Mouse (Mus musculus): Measurements from ENCODE around the gene Irf2bp2. TPM values are rescaled to one million over a fixed set of nuclear protein-coding genes. Genes with fewer than 3 reads are reported as not detected.

Irf2bp2 gene
- polyA plus RNA-seq, 1 experiment from 2014 or later = 3.0 TPM

DNA sequence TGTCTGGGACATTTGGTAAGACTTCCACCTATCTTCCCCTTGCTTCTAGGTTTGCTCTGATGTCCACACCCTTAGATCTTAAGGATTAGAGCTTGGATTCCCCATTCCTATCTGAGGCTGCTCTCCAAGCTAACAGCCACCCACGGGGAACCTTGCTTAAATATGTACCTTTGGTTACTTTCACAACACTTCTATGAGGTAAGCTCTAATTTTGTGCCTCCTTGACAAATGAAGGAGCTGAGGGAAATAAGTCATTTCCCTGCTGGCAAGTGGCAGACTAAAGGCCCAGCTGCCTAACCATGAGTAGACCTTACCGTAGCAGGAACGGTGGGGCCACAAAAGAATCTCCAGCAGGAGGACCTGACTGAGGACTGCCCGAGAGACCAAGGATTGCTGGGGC lies 39.0 kb downstream of the Irf2bp2 start:
- H3K27me3 ChIP-seq (ENCODE audit: poor library complexity, severe bottlenecking) = no peaks in the 10 kb centered on the region
- H3K4me1 ChIP-seq = peaks cover 10% of the 10 kb centered on the region
- no peaks in the 10 kb centered on the region for H3K36me3 ChIP-seq (replicated peaks)
- no peak overlapping the region for H3K27ac ChIP-seq
- no peak overlapping the region for H3K4me3 ChIP-seq
- WGBS = 90% methylated on average over 4 of the region's 4 CpGs
- no peaks in the 10 kb centered on the region for H3K9me3 ChIP-seq
- no peak for DNase-seq (ENCODE audit: extremely low spot score, low spot score)

DNA sequence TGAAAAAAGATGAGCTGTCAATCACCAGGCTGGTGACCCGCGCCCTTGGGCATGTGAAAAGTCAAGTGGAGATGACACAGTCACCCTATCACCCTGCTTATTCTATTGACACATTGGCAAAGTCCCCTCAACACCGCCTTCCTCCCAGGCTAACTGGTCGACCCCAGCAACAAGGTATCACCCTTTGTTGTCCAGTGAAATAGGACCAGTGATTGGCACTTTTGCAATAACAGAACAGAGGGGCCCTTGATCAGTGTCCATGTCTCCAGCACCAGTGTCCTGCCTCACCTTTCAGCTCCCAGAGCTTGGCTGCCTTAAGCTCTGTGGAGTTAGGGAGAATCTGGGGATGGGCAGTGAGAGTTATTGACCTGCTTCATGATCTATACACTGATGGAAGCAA lies 41.9 kb downstream of the Irf2bp2 start:
- WGBS = 94% methylated on average over 4 of the region's 4 CpGs

DNA sequence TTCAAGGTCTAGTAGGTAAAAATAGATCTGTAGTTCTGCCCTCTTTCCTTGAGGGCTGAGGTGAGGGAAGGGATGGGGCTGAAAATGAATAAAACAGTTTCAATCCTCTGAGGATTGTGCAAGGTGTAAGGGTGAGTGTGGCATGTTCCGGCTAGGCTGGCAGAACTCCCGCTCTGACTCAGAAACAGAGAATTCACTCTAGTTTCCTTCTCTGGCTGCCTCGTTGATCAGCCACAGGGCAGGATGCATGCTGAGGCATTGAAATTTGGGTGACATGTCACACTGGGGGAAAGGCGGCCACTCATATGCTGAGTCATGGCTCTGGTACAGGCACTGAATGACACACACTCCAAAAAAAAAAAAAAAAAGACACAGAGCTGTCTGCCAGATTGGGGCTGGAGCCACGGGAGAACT lies 42.8 kb downstream of the Irf2bp2 start:
- no peaks in the 10 kb centered on the region for H3K27me3 ChIP-seq (ENCODE audit: poor library complexity, severe bottlenecking)
- H3K9me3 ChIP-seq = no peaks in the 10 kb centered on the region
- 79% methylated on average over 5 of the region's 5 CpGs for WGBS
- H3K4me1 ChIP-seq = peaks cover 7% of the 10 kb centered on the region
- H3K4me3 ChIP-seq = no peak overlapping the region
- H3K36me3 ChIP-seq (replicated peaks) = no peaks in the 10 kb centered on the region
- no peak for DNase-seq (ENCODE audit: extremely low spot score, low spot score)
- no peak overlapping the region for H3K27ac ChIP-seq

More for the DNA sequence above, 41.9 kb downstream of the Irf2bp2 start:
- Histone ChIP-seq H3K4me3 (no peak overlapping the region), H3K27ac (no peak overlapping the region), H3K9me3 (no peaks in the 10 kb centered on the region), H3K36me3 (replicated peaks) (no peaks in the 10 kb centered on the region), H3K4me1 (no peaks in the 10 kb centered on the region; the same call in 1 of the 2 replicates), H3K27me3 (ENCODE audit: poor library complexity, severe bottlenecking) (no peaks in the 10 kb centered on the region)
- no peak for DNase-seq (ENCODE audit: extremely low spot score, low spot score)

DNA sequence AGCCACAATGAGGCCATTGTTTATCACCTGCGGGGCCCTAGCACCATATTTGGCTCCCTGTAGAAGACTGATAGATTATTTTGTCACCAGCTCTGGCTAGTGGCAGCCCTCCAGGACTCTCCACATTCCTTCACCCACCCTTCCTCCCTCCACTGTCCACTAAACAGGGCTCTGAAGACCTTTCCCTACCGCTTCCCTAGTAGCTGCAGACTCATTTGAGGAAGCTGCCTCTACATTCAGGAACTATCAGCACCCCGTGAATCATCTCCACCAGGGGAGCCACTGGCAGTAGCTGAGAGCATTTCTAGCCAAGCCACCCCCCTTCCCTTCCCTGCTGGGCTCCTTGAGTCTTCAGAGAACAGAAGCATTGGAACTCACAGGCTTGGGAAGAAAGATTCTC lies 45.9 kb downstream of the Irf2bp2 start:
- no peak overlapping the region for H3K27ac ChIP-seq
- WGBS = 68% methylated on average over 3 of the region's 3 CpGs
- no peak overlapping the region for H3K4me3 ChIP-seq
- peaks cover 15% of the 10 kb centered on the region for H3K4me1 ChIP-seq
- no peaks in the 10 kb centered on the region for H3K36me3 ChIP-seq (replicated peaks)
- no peaks in the 10 kb centered on the region for H3K9me3 ChIP-seq
- no peaks in the 10 kb centered on the region for H3K27me3 ChIP-seq (ENCODE audit: poor library complexity, severe bottlenecking)
- DNase-seq (ENCODE audit: extremely low spot score, low spot score) = no peak

DNA sequence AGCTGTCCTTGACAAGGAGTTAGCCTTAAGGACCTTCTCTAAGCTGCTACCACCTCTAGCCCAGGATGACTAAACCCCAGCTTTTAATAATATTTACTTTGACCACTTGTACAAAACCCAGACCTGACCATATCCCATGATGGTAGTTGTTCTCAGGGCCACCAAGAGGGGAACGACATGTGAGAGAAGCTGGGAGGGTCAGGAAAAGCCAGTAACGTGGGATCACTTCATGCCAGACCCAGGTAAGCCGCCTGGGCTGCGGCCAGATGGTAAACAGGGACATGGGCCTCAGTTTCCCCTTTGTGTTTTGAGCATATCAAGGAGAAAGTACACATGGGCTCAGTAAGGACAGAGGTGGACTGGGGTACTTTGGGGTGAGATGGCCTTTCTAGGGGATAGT lies 46.4 kb downstream of the Irf2bp2 start:
- H3K4me3 ChIP-seq = no peak overlapping the region
- H3K9me3 ChIP-seq = no peaks in the 10 kb centered on the region
- no peaks in the 10 kb centered on the region for H3K27me3 ChIP-seq (ENCODE audit: poor library complexity, severe bottlenecking)
- no peak for DNase-seq (ENCODE audit: extremely low spot score, low spot score)
- H3K27ac ChIP-seq = no peak overlapping the region
- peaks cover 19% of the 10 kb centered on the region for H3K4me1 ChIP-seq
- H3K36me3 ChIP-seq (replicated peaks) = no peaks in the 10 kb centered on the region
- WGBS = 94% methylated on average over 4 of the region's 4 CpGs

DNA sequence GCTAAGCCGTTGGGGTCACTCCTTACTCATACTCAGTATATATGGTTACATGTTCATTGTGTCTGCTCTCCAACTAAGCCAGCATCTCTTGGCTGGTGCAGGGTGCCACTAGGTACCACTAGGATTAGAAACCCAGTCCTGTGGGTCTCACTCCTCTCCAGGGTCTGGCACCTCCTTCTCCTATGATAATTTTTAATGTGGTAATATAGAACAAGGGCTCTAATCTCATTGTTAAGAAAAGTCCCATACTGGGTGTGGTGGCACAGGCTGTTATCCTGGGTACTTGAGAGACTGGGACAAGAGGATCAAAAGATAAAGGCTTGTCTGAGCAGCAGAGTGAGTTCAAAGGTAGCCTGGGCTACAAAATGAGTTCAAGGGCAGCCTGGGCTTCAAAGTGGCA lies 47.3 kb downstream of the Irf2bp2 start:
- no peak for DNase-seq (ENCODE audit: extremely low spot score, low spot score)
- Histone ChIP-seq H3K9me3 (no peaks in the 10 kb centered on the region), H3K36me3 (replicated peaks) (no peaks in the 10 kb centered on the region), H3K27ac (peak overlapping the region; percentile 45; the same call in 1 of the 2 replicates), H3K27me3 (ENCODE audit: poor library complexity, severe bottlenecking) (no peaks in the 10 kb centered on the region), H3K4me3 (no peak overlapping the region), H3K4me1 (peaks cover 22% of the 10 kb centered on the region)
- 77% methylated on average over 1 of the region's 1 CpGs for WGBS

DNA sequence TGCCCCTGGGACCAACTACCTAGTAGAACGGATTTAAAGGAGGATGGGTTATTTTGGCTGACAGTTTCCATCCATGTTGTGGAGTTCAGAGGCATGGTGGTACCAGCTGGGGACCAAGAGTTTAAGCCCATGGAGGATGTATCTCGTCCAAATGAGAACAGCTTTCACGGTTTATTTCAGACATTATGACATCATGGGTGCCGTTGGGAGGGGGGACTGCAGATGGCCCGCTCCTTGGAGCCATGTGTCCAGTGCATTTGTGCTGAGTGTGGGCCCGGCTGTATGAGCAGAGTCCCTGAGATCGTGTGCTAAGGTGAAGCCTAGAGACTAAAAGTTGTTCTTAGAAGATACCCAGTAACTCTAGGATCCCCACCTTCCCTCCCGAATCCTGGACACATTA lies 50.4 kb downstream of the Irf2bp2 start:
- no peak for DNase-seq (ENCODE audit: extremely low spot score, low spot score)
- Histone ChIP-seq H3K4me3 (no peak overlapping the region), H3K4me1 (peaks cover 42% of the 10 kb centered on the region), H3K27ac (peak overlapping the region; percentile 31; the same call in 1 of the 2 replicates), H3K9me3 (no peaks in the 10 kb centered on the region), H3K27me3 (ENCODE audit: poor library complexity, severe bottlenecking) (no peaks in the 10 kb centered on the region), H3K36me3 (replicated peaks) (no peaks in the 10 kb centered on the region)
- WGBS = 89% methylated on average over 8 of the region's 8 CpGs

DNA sequence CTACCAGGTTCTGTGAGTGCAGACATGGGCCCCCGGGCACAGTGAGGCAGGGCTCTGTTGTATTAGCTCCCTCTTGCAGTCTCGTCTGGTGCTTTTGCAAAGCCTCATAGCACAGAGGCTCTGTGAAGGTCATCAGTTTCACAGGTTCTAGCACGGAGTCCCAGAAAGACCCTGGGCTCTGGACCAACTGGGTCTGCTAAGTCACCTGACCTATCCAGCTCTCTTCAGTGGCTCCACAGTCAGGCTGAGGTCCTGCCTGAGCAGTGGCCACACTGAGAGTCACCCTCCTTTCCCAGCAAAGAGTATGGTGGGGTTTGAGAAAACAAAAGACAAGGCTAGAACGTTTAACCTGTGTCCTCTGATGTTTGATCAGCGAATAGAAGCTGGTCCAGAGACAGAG lies 51.0 kb downstream of the Irf2bp2 start:
- WGBS = 80% methylated on average over 5 of the region's 5 CpGs
- Histone ChIP-seq H3K27me3 (ENCODE audit: poor library complexity, severe bottlenecking) (no peaks in the 10 kb centered on the region), H3K27ac (peak overlapping the region; percentile 31; the same call in 1 of the 2 replicates), H3K4me1 (peaks cover 48% of the 10 kb centered on the region), H3K36me3 (replicated peaks) (no peaks in the 10 kb centered on the region), H3K4me3 (no peak overlapping the region), H3K9me3 (no peaks in the 10 kb centered on the region)
- no peak for DNase-seq (ENCODE audit: extremely low spot score, low spot score)

DNA sequence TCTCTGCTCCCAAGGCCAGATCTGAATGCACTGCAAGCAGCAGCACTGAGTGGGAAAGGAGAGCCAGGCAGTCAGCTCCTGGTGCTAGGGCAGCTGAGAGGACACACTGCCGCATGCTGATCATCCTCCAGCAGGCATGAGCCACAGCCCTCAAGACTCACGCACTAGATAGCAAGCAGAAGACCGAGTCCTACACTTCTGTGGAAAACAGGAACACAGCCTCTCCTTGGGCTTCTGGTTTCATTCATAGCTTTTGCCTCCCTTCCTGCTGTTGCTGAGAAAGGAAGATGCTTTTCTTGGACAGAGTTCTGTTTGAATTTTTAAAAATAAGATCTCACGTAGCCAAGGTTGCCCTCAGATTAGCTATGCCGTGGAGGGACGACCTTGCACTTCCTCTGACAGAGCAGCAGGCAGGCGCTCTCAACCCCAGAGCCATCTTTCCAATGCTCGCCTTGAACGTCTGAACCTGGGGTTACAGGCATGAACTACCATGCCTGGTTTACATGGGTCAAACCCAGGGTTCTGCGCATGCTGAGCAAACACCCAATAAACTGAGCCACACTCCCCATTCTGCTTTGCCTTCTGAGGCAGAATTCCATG lies 51.6 kb downstream of the Irf2bp2 start:
- 82% methylated on average over 10 of the region's 10 CpGs for WGBS
- Histone ChIP-seq H3K4me3 (no peak overlapping the region), H3K9me3 (no peaks in the 10 kb centered on the region), H3K27ac (peak overlapping the region; percentile 30), H3K36me3 (replicated peaks) (no peaks in the 10 kb centered on the region), H3K4me1 (peaks cover 54% of the 10 kb centered on the region), H3K27me3 (ENCODE audit: poor library complexity, severe bottlenecking) (no peaks in the 10 kb centered on the region)
- no peak for DNase-seq (ENCODE audit: extremely low spot score, low spot score)

DNA sequence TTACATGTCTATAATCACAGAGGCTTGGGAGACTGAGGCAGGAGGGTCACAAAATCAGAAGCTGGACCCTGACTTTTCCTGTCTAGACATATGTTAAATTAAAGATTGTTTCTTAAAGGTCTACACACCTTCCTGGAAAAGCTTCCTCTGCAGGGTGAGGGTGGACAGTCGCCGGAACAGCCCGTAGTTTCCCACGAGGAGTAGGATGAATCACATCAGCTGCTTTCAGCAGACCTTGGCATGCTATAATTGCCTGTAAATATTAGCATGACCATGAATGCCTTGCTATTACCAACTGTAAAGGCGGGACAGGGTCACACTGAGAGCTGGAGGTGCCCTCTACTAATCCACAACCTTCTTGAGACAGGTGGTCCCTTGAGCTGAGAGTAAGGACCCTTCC lies 53.5 kb downstream of the Irf2bp2 start:
- Histone ChIP-seq H3K4me1 (peaks cover 59% of the 10 kb centered on the region), H3K27ac (peak overlapping the region; percentile 83; the same call in 1 of the 2 replicates), H3K9me3 (no peaks in the 10 kb centered on the region), H3K36me3 (replicated peaks) (no peaks in the 10 kb centered on the region), H3K4me3 (no peak overlapping the region), H3K27me3 (ENCODE audit: poor library complexity, severe bottlenecking) (no peaks in the 10 kb centered on the region)
- no peak for DNase-seq (ENCODE audit: extremely low spot score, low spot score)
- WGBS = 92% methylated on average over 5 of the region's 5 CpGs

DNA sequence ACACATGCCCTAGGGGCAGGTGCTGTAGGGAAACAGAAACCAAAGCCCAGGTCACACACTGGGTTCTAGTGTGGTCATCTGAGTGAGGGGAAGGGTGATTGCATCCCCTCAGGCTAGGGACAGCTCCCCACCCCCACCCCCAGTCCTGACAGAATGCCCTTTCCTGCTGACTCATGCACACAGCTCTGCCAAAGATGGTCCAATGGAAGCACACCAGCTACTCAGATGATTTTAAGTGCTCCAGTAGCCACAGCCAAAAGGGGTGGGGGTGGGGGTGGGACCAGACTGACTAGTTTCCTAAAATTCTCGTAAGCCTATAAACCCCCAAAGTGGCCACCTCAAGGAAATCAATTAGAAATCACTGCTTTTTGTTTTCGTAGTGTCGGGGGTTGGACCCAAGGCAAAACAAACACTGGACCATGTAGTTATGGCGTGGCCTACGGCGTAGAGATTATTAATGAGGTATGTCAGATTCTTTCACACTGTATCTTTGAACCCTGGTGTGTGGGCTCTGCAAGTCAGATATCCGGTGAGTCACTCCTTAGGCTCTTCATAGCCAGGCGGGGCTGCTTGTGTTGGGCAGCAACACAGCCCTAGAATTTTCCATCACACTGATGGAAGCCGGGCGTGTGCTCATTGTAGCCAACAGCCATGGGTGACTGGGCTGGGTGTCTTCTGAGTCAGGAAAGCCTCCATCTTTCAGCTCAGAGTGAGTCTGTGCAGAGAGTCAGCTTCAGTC lies 54.3 kb downstream of the Irf2bp2 start:
- Histone ChIP-seq H3K4me3 (peak overlapping the region; percentile 31), H3K9me3 (no peaks in the 10 kb centered on the region), H3K4me1 (peaks cover 59% of the 10 kb centered on the region), H3K27ac (peak overlapping the region; percentile 83), H3K27me3 (ENCODE audit: poor library complexity, severe bottlenecking) (no peaks in the 10 kb centered on the region), H3K36me3 (replicated peaks) (no peaks in the 10 kb centered on the region)
- DNase-seq (ENCODE audit: extremely low spot score, low spot score) = peak; percentile 33
- WGBS = 72% methylated on average over 10 of the region's 10 CpGs

DNA sequence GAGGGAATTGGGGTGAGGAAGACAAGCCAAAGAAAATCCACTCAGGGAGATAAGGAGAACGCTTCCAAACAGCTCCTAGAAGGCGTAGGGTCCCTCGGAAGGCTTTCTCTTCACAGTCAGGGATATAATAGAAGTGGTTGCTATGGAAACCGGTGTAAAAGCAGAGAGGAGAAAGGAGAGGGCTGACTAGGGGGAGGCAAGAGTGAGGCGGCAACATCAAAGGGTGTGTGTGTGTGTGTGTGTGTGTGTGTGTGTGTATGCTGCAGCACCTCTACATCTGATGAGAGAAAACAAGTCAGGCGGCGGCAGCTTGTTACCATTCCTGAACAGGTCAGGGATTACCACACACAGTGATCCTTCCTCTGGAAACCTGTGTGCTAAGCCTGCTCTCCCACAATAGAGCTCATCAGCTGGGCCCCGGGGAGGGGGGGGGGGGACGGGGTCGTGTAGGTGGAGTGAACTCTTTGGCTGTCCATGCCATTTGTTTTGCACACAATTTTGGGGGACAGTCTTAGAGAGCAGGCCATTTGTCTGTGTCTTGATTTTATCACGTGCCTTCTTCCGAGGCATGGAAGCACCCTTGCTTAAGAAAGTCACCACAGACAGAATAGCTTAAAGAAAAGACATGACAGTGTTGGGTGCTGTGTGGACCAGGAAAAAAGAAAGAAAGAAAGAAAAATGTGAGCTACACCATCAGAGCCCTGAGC lies 55.0 kb downstream of the Irf2bp2 start:
- Histone ChIP-seq H3K27me3 (ENCODE audit: poor library complexity, severe bottlenecking) (no peaks in the 10 kb centered on the region), H3K36me3 (replicated peaks) (no peaks in the 10 kb centered on the region), H3K27ac (peak overlapping the region; percentile 83), H3K4me1 (peaks cover 59% of the 10 kb centered on the region), H3K9me3 (no peaks in the 10 kb centered on the region), H3K4me3 (peak overlapping the region; percentile 31)
- 7% methylated on average over 12 of the region's 12 CpGs for WGBS
- DNase-seq (ENCODE audit: extremely low spot score, low spot score) = peak; percentile 91

Measured in forebrain, embryonic 10.5 days (tissue).